21 mouse cellular contexts compared by ENCODE assay signal in the genomic region with DNA sequence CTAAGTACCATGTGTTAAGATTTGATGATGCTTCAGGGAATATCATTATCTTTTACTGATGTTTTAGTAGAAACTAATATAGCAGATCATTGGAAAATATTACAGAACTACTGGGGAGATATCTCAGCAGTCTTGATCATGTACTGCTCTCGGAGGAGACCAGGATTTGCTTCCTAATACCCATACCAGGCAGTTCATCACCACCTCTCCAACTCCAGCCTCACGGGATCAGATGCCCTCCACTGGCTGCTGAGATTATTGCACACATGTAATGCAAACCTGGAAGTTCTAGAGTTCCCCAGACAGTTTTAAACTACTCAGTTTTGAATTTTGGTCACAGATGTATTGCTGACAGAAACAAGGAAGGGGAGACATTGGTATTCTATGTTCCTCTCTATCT. TPM values are rescaled to one million over a fixed set of nuclear protein-coding genes. Genes with fewer than 3 reads are reported as not detected.
DNase-seq lines count a peak whose midpoint lies in the region; ATAC-seq and TF ChIP-seq lines count a peak whose summit lies in the region.
"Had no signal": no experiment of that assay in that cellular context is flagged by ENCODE, and none has a peak within 500 bp of the region (broad histone marks: within the 10 kb centered on the region; RNA-seq: fewer than 3 reads in every experiment).

No protein-coding gene starts in this region.

- no peaks in the 10 kb centered on the region for H3K9me3 ChIP-seq in ES-Bruce4 (replicated peaks; ENCODE audit: control insufficient read depth, insufficient read depth, low read length, poor library complexity, severe bottlenecking)
- H3K9me3 ChIP-seq: embryonic facial prominence, embryonic 13.5 days; heart, embryonic 15.5 days; limb, embryonic 15.5 days had no signal

- no peaks in the 10 kb centered on the region for H3K27me3 ChIP-seq in ES-Bruce4 (ENCODE audit: control insufficient read depth, insufficient read depth, low read length, poor library complexity, severe bottlenecking)
- H3K27me3 ChIP-seq: embryonic facial prominence, embryonic 13.5 days; heart, embryonic 15.5 days; limb, embryonic 15.5 days had no signal

- no peak overlapping the region for H3K9ac ChIP-seq in ES-Bruce4 (ENCODE audit: low read depth, poor library complexity, severe bottlenecking)
- H3K9ac ChIP-seq: embryonic facial prominence, embryonic 13.5 days; heart, embryonic 15.5 days; hindbrain, embryonic 14.5 days; limb, embryonic 15.5 days; liver, postnatal 0 days had no signal

- intact Hi-C loops in gastrocnemius, adult 2 months (cut with DNase I): no loop called here

- no peak for ATAC-seq in monocyte, adult 5-6 weeks (replicated peaks; ENCODE audit: insufficient number of reproducible peaks, low FRiP score, low TSS enrichment, poor library complexity, severe bottlenecking)
- ATAC-seq: CD4-positive, CD25-positive, alpha-beta regulatory T cell, adult 4 months; liver, postnatal 0 days had no signal

- no peak for TF ChIP-seq EP300 in ES-Bruce4 (IDR thresholded peaks at IDR 0.05; ENCODE audit: insufficient read depth, low read depth, low read length)

- H3K36me3 ChIP-seq in ES-Bruce4 (ENCODE audit: control insufficient read depth, insufficient read depth, low read length, poor library complexity, severe bottlenecking): no peaks in the 10 kb centered on the region
- H3K36me3 ChIP-seq: embryonic facial prominence, embryonic 13.5 days; heart, embryonic 15.5 days; limb, embryonic 15.5 days had no signal

- TF ChIP-seq POLR2A in ES-Bruce4 (IDR thresholded peaks at IDR 0.05; ENCODE audit: insufficient read depth, low read length): no peak

- H3K27ac ChIP-seq in gastrocnemius, adult 2 months: no peak overlapping the region
- H3K27ac ChIP-seq in layer of hippocampus, adult 2 months: no peak overlapping the region
- no peak overlapping the region for H3K27ac ChIP-seq in ES-Bruce4 (ENCODE audit: insufficient read depth, low read length)
- H3K27ac ChIP-seq: embryonic facial prominence, embryonic 13.5 days; heart, embryonic 15.5 days; hindbrain, embryonic 14.5 days; limb, embryonic 15.5 days had no signal

- H3K4me1 ChIP-seq in ES-Bruce4 (ENCODE audit: control insufficient read depth, insufficient read depth, low read length): no peaks in the 10 kb centered on the region
- H3K4me1 ChIP-seq: embryonic facial prominence, embryonic 13.5 days; heart, embryonic 15.5 days; limb, embryonic 15.5 days had no signal

- no peak for DNase-seq in gastrocnemius, adult 2 months
- DNase-seq in gastrocnemius, adult 8-10 months (ENCODE audit: low spot score in 2 of 2): no peak
- no peak for DNase-seq in layer of hippocampus, adult 2 months (ENCODE audit: low spot score in 2 of 2)
- no peak for DNase-seq in layer of hippocampus, adult 11-12 months (ENCODE audit: low spot score)
- peak; percentile 17 for DNase-seq in 3T3-L1 (ENCODE audit: low read depth, low spot score)
- no peak for DNase-seq in ovary, postnatal 36 days (ENCODE audit: low spot score)
- DNase-seq: kidney, adult 8-10 months; layer of hippocampus, adult 9-11 months; liver, postnatal 0 days; thymus, postnatal 36 days had no signal

- peak; percentile 36 for TF ChIP-seq CTCF in gastrocnemius, adult 2 months (IDR thresholded peaks at IDR 0.05)
- peak; percentile 62 for TF ChIP-seq CTCF in layer of hippocampus, adult 2 months (conservative IDR thresholded peaks at IDR 0.05)
- TF ChIP-seq CTCF in ES-Bruce4 (IDR thresholded peaks at IDR 0.05; ENCODE audit: low read depth, low read length): peak; percentile 16

- no peak overlapping the region for H3K4me3 ChIP-seq in gastrocnemius, adult 2 months
- H3K4me3 ChIP-seq in layer of hippocampus, adult 2 months: no peak overlapping the region
- H3K4me3 ChIP-seq in ES-Bruce4 (ENCODE audit: low read depth, low read length): no peak overlapping the region
- H3K4me3 ChIP-seq: embryonic facial prominence, embryonic 13.5 days; heart, embryonic 15.5 days; limb, embryonic 15.5 days; myocyte had no signal

RNA-seq across cellular contexts. Expression of gene Myf5, which starts 12.4 kb away (rescaled TPM):
- total RNA-seq in gastrocnemius, adult 2 months (2021): 1 to 10 TPM; 1.9 to 2.3 TPM
- 1 to 10 TPM; 1.6 to 2.3 (median 1.8) TPM for total RNA-seq in gastrocnemius, adult 8-10 months (2022)
- total RNA-seq in layer of hippocampus, adult 2 months (2021): not detected
- polyA plus RNA-seq in ES-Bruce4 (2011; ENCODE audit: insufficient read depth, insufficient read length, low read depth, missing spikeins): not detected in 2 replicates
- total RNA-seq in monocyte, adult 5-6 weeks (2017): not detected in 3 replicates
- total RNA-seq: granulocyte monocyte progenitor cell, adult 5-6 weeks; left cerebral cortex, postnatal 14 days; megakaryocyte-erythroid progenitor cell, adult 5-6 weeks had no signal
- polyA plus RNA-seq: CD4-positive, CD25-positive, alpha-beta regulatory T cell, adult 4 months; heart, embryonic 15.5 days; liver, postnatal 0 days had no signal

RNA-seq across cellular contexts. Expression of gene Myf6, which starts 21.0 kb away (rescaled TPM):
- total RNA-seq in gastrocnemius, adult 2 months (2021): 100 to 1,000 TPM in 1 of 2 experiments, 10 to 100 TPM in 1; 97.3 to 144 TPM
- total RNA-seq in gastrocnemius, adult 8-10 months (2022): 100 to 1,000 TPM; 111 to 148 (median 128) TPM
- total RNA-seq in layer of hippocampus, adult 2 months (2021): not detected
- polyA plus RNA-seq in ES-Bruce4 (2011; ENCODE audit: insufficient read depth, insufficient read length, low read depth, missing spikeins): not detected in 2 replicates
- not detected in 3 replicates for total RNA-seq in monocyte, adult 5-6 weeks (2017)
- total RNA-seq: granulocyte monocyte progenitor cell, adult 5-6 weeks; left cerebral cortex, postnatal 14 days; megakaryocyte-erythroid progenitor cell, adult 5-6 weeks had no signal
- polyA plus RNA-seq: CD4-positive, CD25-positive, alpha-beta regulatory T cell, adult 4 months; hindbrain, embryonic 14.5 days; liver, postnatal 0 days had no signal

Comparison
In these comparisons a context has a peak if more than half of its experiments do, and no peak if none do; other contexts are left out.
1. RNA of gene Myf6, which starts 21.0 kb away (total RNA-seq): 97.3 to 144 TPM in gastrocnemius, adult 2 months and 111 to 148 TPM in gastrocnemius, adult 8-10 months; not detected in layer of hippocampus, adult 2 months and not detected in monocyte, adult 5-6 weeks; every median in the first group is over 10 times any median in the second.
2. Peak in every context shown above with its lines, with median percentiles within 50 percentile points of each other: CTCF ChIP-seq.